Mouse (Mus musculus) heart, adult 2 months (tissue): ENCODE data around the gene Aamdc.

Source experiments
- CTCF ChIP-seq: fragments of 200-600 bp; IDR thresholded peaks from 2 replicates; pipeline ENCODE4 v1.8.1; 2022; ENCODE audit warnings: antibody characterized with exemption, mild to moderate bottlenecking, moderate library complexity
- EP300 ChIP-seq: fragments of 200-500 bp; IDR thresholded peaks from 2 replicates; pipeline ENCODE4 v1.6.1; 2011; ENCODE audit warnings: low read depth, low read length, control low read depth; ENCODE audit not compliant: insufficient read depth
- POLR2A ChIP-seq: fragments of 200-500 bp; IDR thresholded peaks from 2 replicates; pipeline ENCODE4 v1.6.1; 2011; ENCODE audit warnings: mild to moderate bottlenecking, low read depth, low read length, control low read depth; ENCODE audit not compliant: insufficient read depth

- TF ChIP-seq POLR2A (no peak), CTCF (no peak), EP300 (no peak)
These were observed 59.4 kb downstream of the Aamdc start for GRCm38 (mm10) chr7:97519935-97520334.
